Mouse (Mus musculus): ENCODE measurements at regions not wholly inside any gene's neighbourhood (a gene's known extent, or its start where the extent isn't known, plus 50 kb on each side); places are given as distances from the start of the nearest gene placed in this dataset.
A peak's percentile ranks its signal among the peaks of the same experiment; 100 is the strongest.
"Not testable (repeated sequence)": the region's sequence is repeated elsewhere in the genome, so short reads cannot be mapped to it uniquely, and the experiment has no call there.

GRCm38 (mm10) chr10:7390239-7391091 lies 83.0 kb downstream of the Ulbp1 start:
- Histone ChIP-seq H3K4me1 (ENCODE audit: control insufficient read depth, insufficient read depth, low read length) (peaks cover 4% of the 10 kb centered on the region; the same call in 1 of the 2 replicates), H3K4me3 (replicated peaks; ENCODE audit: extremely low read depth, low read depth, low read length) (peak overlapping the region; percentile 55)
- 7% methylated on average over 49 of the region's 49 CpGs for WGBS
- TF ChIP-seq POLR2A (IDR thresholded peaks at IDR 0.05; ENCODE audit: borderline replicate concordance, extremely low read depth, low read depth, low read length) (no peak), CTCF (IDR thresholded peaks at IDR 0.05; ENCODE audit: insufficient read depth, low read length) (no peak)
- DNase-seq = peak; percentile 12

- H3K4me1 ChIP-seq (ENCODE audit: control insufficient read depth, insufficient read depth, low read length); H3K4me3 ChIP-seq (replicated peaks; ENCODE audit: extremely low read depth, low read depth, low read length); DNase-seq: not testable (repeated sequence)
- WGBS = 38% methylated on average over 3 of the region's 3 CpGs
Measured at GRCm38 (mm10) chr10:7358791-7359190, 114.6 kb downstream of the Ulbp1 start.

GRCm38 (mm10) chr10:7344290-7344689 lies 129.1 kb downstream of the Ulbp1 start:
- WGBS = 85% methylated on average over 13 of the region's 13 CpGs
- DNase-seq; H3K4me3 ChIP-seq (replicated peaks; ENCODE audit: extremely low read depth, low read depth, low read length); H3K4me1 ChIP-seq (ENCODE audit: control insufficient read depth, insufficient read depth, low read length): not testable (repeated sequence)

- H3K4me1 ChIP-seq (ENCODE audit: control insufficient read depth, insufficient read depth, low read length); H3K4me3 ChIP-seq (replicated peaks; ENCODE audit: extremely low read depth, low read depth, low read length); DNase-seq: not testable (repeated sequence)
- WGBS = 98% methylated on average over 8 of the region's 8 CpGs
Measured at GRCm38 (mm10) chr10:7343736-7344135, 129.7 kb downstream of the Ulbp1 start.

GRCm38 (mm10) chr10:7333077-7333747 lies 121.2 kb upstream of the Cnksr3 start:
- H3K4me1 ChIP-seq (ENCODE audit: control insufficient read depth, insufficient read depth, low read length) = no peaks in the 10 kb centered on the region
- TF ChIP-seq CTCF (IDR thresholded peaks at IDR 0.05; ENCODE audit: insufficient read depth, low read length) = peak; percentile 74
- TF ChIP-seq POLR2A (IDR thresholded peaks at IDR 0.05; ENCODE audit: borderline replicate concordance, extremely low read depth, low read depth, low read length) = no peak
- WGBS = 43% methylated on average over 11 of the region's 11 CpGs
- H3K4me3 ChIP-seq (replicated peaks; ENCODE audit: extremely low read depth, low read depth, low read length) = no peak overlapping the region
- peak; percentile 13 for DNase-seq

GRCm38 (mm10) chr10:7328262-7328661 lies 116.2 kb upstream of the Cnksr3 start:
- Histone ChIP-seq H3K4me3 (replicated peaks; ENCODE audit: extremely low read depth, low read depth, low read length) (no peak overlapping the region), H3K4me1 (ENCODE audit: control insufficient read depth, insufficient read depth, low read length) (no peaks in the 10 kb centered on the region)
- TF ChIP-seq POLR2A (IDR thresholded peaks at IDR 0.05; ENCODE audit: borderline replicate concordance, extremely low read depth, low read depth, low read length) = no peak
- TF ChIP-seq CTCF (IDR thresholded peaks at IDR 0.05; ENCODE audit: insufficient read depth, low read length) = no peak
- no peak for DNase-seq
- 28% methylated on average over 3 of the region's 3 CpGs for WGBS

GRCm38 (mm10) chr10:7327046-7327445 lies 115.0 kb upstream of the Cnksr3 start:
- H3K4me1 ChIP-seq (ENCODE audit: control insufficient read depth, insufficient read depth, low read length); DNase-seq; H3K4me3 ChIP-seq (replicated peaks; ENCODE audit: extremely low read depth, low read depth, low read length): not testable (repeated sequence)
- WGBS = 92% methylated on average over 3 of the region's 3 CpGs

- no peak overlapping the region for H3K4me3 ChIP-seq (replicated peaks; ENCODE audit: extremely low read depth, low read depth, low read length)
- no peaks in the 10 kb centered on the region for H3K4me1 ChIP-seq (ENCODE audit: control insufficient read depth, insufficient read depth, low read length)
- TF ChIP-seq POLR2A (IDR thresholded peaks at IDR 0.05; ENCODE audit: borderline replicate concordance, extremely low read depth, low read depth, low read length) (no peak), CTCF (IDR thresholded peaks at IDR 0.05; ENCODE audit: insufficient read depth, low read length) (no peak)
- no peak for DNase-seq
- 42% methylated on average over 4 of the region's 4 CpGs for WGBS
Measured at GRCm38 (mm10) chr10:7325074-7325473, 113.0 kb upstream of the Cnksr3 start.

GRCm38 (mm10) chr10:7323258-7323657 lies 111.2 kb upstream of the Cnksr3 start:
- DNase-seq = no peak
- H3K4me1 ChIP-seq (ENCODE audit: control insufficient read depth, insufficient read depth, low read length) = no peaks in the 10 kb centered on the region
- 28% methylated on average over 3 of the region's 3 CpGs for WGBS
- TF ChIP-seq POLR2A (IDR thresholded peaks at IDR 0.05; ENCODE audit: borderline replicate concordance, extremely low read depth, low read depth, low read length) (no peak), CTCF (IDR thresholded peaks at IDR 0.05; ENCODE audit: insufficient read depth, low read length) (no peak)
- H3K4me3 ChIP-seq (replicated peaks; ENCODE audit: extremely low read depth, low read depth, low read length) = no peak overlapping the region

GRCm38 (mm10) chr10:7309927-7310326 lies 97.9 kb upstream of the Cnksr3 start:
- Histone ChIP-seq H3K4me3 (replicated peaks; ENCODE audit: extremely low read depth, low read depth, low read length) (no peak overlapping the region), H3K4me1 (ENCODE audit: control insufficient read depth, insufficient read depth, low read length) (no peaks in the 10 kb centered on the region)
- no peak for DNase-seq
- 84% methylated on average over 3 of the region's 3 CpGs for WGBS
- no peak for TF ChIP-seq CTCF (IDR thresholded peaks at IDR 0.05; ENCODE audit: insufficient read depth, low read length)
- TF ChIP-seq POLR2A (IDR thresholded peaks at IDR 0.05; ENCODE audit: borderline replicate concordance, extremely low read depth, low read depth, low read length) = no peak

GRCm38 (mm10) chr10:7305881-7306280 lies 93.8 kb upstream of the Cnksr3 start:
- not testable (repeated sequence) for H3K4me3 ChIP-seq (replicated peaks; ENCODE audit: extremely low read depth, low read depth, low read length); H3K4me1 ChIP-seq (ENCODE audit: control insufficient read depth, insufficient read depth, low read length); DNase-seq
- WGBS = 38% methylated on average over 3 of the region's 3 CpGs
